Comparison of ENCODE assay signal across 23 mouse cellular contexts in genomic region chr16:77414562-77414961, GRCm38 (mm10).
DNase-seq lines count a peak whose midpoint lies in the region; ATAC-seq and TF ChIP-seq lines count a peak whose summit lies in the region.
"Had no signal": no experiment of that assay in that cellular context is flagged by ENCODE, and none has a peak within 500 bp of the region (broad histone marks: within the 10 kb centered on the region; RNA-seq: fewer than 3 reads in every experiment).

No protein-coding gene starts in this region.

- no peak overlapping the region for H3K9ac ChIP-seq in hindbrain, embryonic 14.5 days
- no peak overlapping the region for H3K9ac ChIP-seq in hindbrain, postnatal 0 days (replicated peaks; ENCODE audit: low read length)
- H3K9ac ChIP-seq in midbrain, embryonic 12.5 days (replicated peaks), result no peak overlapping the region
- H3K9ac ChIP-seq in midbrain, embryonic 14.5 days (replicated peaks; ENCODE audit: low read length), result no peak overlapping the region
- H3K9ac ChIP-seq: heart, embryonic 15.5 days; limb, embryonic 12.5 days; liver, embryonic 12.5 days had no signal

- H3K27me3 ChIP-seq in hindbrain, embryonic 14.5 days (ENCODE audit: control insufficient read depth, insufficient read depth, low read length), result no peaks in the 10 kb centered on the region
- no peaks in the 10 kb centered on the region for H3K27me3 ChIP-seq in hindbrain, postnatal 0 days (ENCODE audit: insufficient read depth, low read length)
- no peaks in the 10 kb centered on the region for H3K27me3 ChIP-seq in midbrain, embryonic 12.5 days
- no peaks in the 10 kb centered on the region for H3K27me3 ChIP-seq in midbrain, embryonic 10.5 days (ENCODE audit: low read depth, poor library complexity, severe bottlenecking)
- no peaks in the 10 kb centered on the region for H3K27me3 ChIP-seq in midbrain, embryonic 14.5 days (ENCODE audit: control insufficient read depth, insufficient read depth, low read length)
- H3K27me3 ChIP-seq: heart, embryonic 15.5 days; limb, embryonic 12.5 days; liver, embryonic 12.5 days; megakaryocyte, embryonic 14.5 days had no signal

- no peaks in the 10 kb centered on the region for H3K9me3 ChIP-seq in hindbrain, embryonic 14.5 days (ENCODE audit: control insufficient read depth, low read length)
- no peaks in the 10 kb centered on the region for H3K9me3 ChIP-seq in hindbrain, postnatal 0 days (ENCODE audit: low read length)
- H3K9me3 ChIP-seq in midbrain, embryonic 12.5 days, result no peaks in the 10 kb centered on the region
- no peaks in the 10 kb centered on the region for H3K9me3 ChIP-seq in midbrain, embryonic 10.5 days (replicated peaks)
- no peaks in the 10 kb centered on the region for H3K9me3 ChIP-seq in midbrain, embryonic 14.5 days (ENCODE audit: control insufficient read depth, low read length)
- H3K9me3 ChIP-seq: heart, embryonic 15.5 days; limb, embryonic 12.5 days; liver, embryonic 12.5 days; megakaryocyte, embryonic 14.5 days had no signal

- ATAC-seq in hindbrain, embryonic 14.5 days (ENCODE audit: low FRiP score), result no peak
- no peak for ATAC-seq in hindbrain, postnatal 0 days
- ATAC-seq in midbrain, embryonic 12.5 days (ENCODE audit: low FRiP score, low read depth), result no peak
- no peak for ATAC-seq in midbrain, embryonic 14.5 days (ENCODE audit: low FRiP score, low TSS enrichment)
- ATAC-seq: activated CD4-positive, CD25-positive, alpha-beta regulatory T cell, adult 4 months; liver, embryonic 12.5 days had no signal

- 32% methylated on average over 1 of the region's 1 CpGs for WGBS in hindbrain, embryonic 14.5 days
- 12% methylated on average over 1 of the region's 1 CpGs for WGBS in hindbrain, postnatal 0 days
- 62% methylated on average over 1 of the region's 1 CpGs for WGBS in midbrain, embryonic 12.5 days
- WGBS in midbrain, embryonic 10.5 days, result 89% methylated on average over 1 of the region's 1 CpGs
- WGBS in midbrain, embryonic 14.5 days, result 52% methylated on average over 1 of the region's 1 CpGs

- no peak overlapping the region for H3K4me3 ChIP-seq in hindbrain, embryonic 14.5 days (replicated peaks; ENCODE audit: low read length)
- no peak overlapping the region for H3K4me3 ChIP-seq in hindbrain, postnatal 0 days (ENCODE audit: low read length)
- H3K4me3 ChIP-seq in midbrain, embryonic 12.5 days, result no peak overlapping the region
- H3K4me3 ChIP-seq in midbrain, embryonic 10.5 days, result no peak overlapping the region
- no peak overlapping the region for H3K4me3 ChIP-seq in midbrain, embryonic 14.5 days (replicated peaks; ENCODE audit: low read depth, low read length)
- H3K4me3 ChIP-seq: gastrocnemius, adult 2 months; heart, embryonic 15.5 days; limb, embryonic 12.5 days; liver, embryonic 12.5 days; megakaryocyte, embryonic 14.5 days had no signal

- no peaks in the 10 kb centered on the region for H3K36me3 ChIP-seq in hindbrain, embryonic 14.5 days (replicated peaks; ENCODE audit: control insufficient read depth, insufficient read depth)
- H3K36me3 ChIP-seq in hindbrain, postnatal 0 days (ENCODE audit: insufficient read depth, low read length), result no peaks in the 10 kb centered on the region
- H3K36me3 ChIP-seq in midbrain, embryonic 12.5 days, result peaks cover 6% of the 10 kb centered on the region; the same call in 1 of the 2 replicates
- H3K36me3 ChIP-seq in midbrain, embryonic 10.5 days, result peaks cover 24% of the 10 kb centered on the region
- H3K36me3 ChIP-seq in midbrain, embryonic 14.5 days (ENCODE audit: control insufficient read depth, insufficient read depth, low read length), result no peaks in the 10 kb centered on the region
- H3K36me3 ChIP-seq: heart, embryonic 15.5 days; limb, embryonic 12.5 days; liver, embryonic 12.5 days had no signal

- peaks cover 3% of the 10 kb centered on the region; the same call in 1 of the 2 replicates for H3K4me1 ChIP-seq in hindbrain, embryonic 14.5 days (replicated peaks; ENCODE audit: control insufficient read depth, insufficient read depth, low read length)
- no peaks in the 10 kb centered on the region for H3K4me1 ChIP-seq in hindbrain, postnatal 0 days (ENCODE audit: insufficient read depth, low read length)
- H3K4me1 ChIP-seq in midbrain, embryonic 12.5 days, result peaks cover 12% of the 10 kb centered on the region; the same call in 1 of the 2 replicates
- H3K4me1 ChIP-seq in midbrain, embryonic 10.5 days, result peaks cover 35% of the 10 kb centered on the region
- H3K4me1 ChIP-seq in midbrain, embryonic 14.5 days (ENCODE audit: control insufficient read depth, insufficient read depth, low read length), result 0 out of 2 replicates have a peak, but pooled peaks cover 3% of the 10 kb centered on the region
- H3K4me1 ChIP-seq: liver, embryonic 12.5 days; megakaryocyte, embryonic 14.5 days had no signal

- DNase-seq in hindbrain, embryonic 14.5 days (ENCODE audit: low spot score), result no peak
- no peak for DNase-seq in hindbrain, postnatal 0 days (ENCODE audit: low spot score)
- no peak for DNase-seq in midbrain, embryonic 10.5 days (ENCODE audit: low spot score)
- DNase-seq in midbrain, embryonic 14.5 days, result peak; percentile 53
- DNase-seq in testis, postnatal 14 days (ENCODE audit: low spot score), result no peak
- no peak for DNase-seq in liver
- DNase-seq: adrenal gland, postnatal 10 days; cerebellum, adult 9-10 months; gastrocnemius, adult 2 months; heart, postnatal 36 days; kidney, adult 2 months; kidney, postnatal 10 days; layer of hippocampus, postnatal 36 days; lung, adult 18-20 months; right cerebral cortex, adult 18-20 months; right cerebral cortex, postnatal 4 days; thymus, postnatal 25 days had no signal

- H3K27ac ChIP-seq in hindbrain, embryonic 14.5 days, result peak overlapping the region; percentile 59; the same call in 1 of the 2 replicates
- no peak overlapping the region for H3K27ac ChIP-seq in hindbrain, postnatal 0 days
- H3K27ac ChIP-seq in midbrain, embryonic 12.5 days (replicated peaks), result 0 out of 2 replicates have a peak overlapping the region, but pooled peaks have one; percentile 42
- no peak overlapping the region for H3K27ac ChIP-seq in midbrain, embryonic 10.5 days (replicated peaks)
- H3K27ac ChIP-seq in midbrain, embryonic 14.5 days (replicated peaks; ENCODE audit: low read depth, low read length), result 0 out of 2 replicates have a peak overlapping the region, but pooled peaks have one; percentile 3
- H3K27ac ChIP-seq: gastrocnemius, adult 2 months; heart, embryonic 15.5 days; limb, embryonic 12.5 days; liver, embryonic 12.5 days had no signal

- no peak for TF ChIP-seq CTCF in hindbrain, postnatal 0 days (IDR thresholded peaks at IDR 0.05; ENCODE audit: low read depth)

- H3K4me2 ChIP-seq in hindbrain, embryonic 14.5 days (replicated peaks), result no peak overlapping the region
- H3K4me2 ChIP-seq in hindbrain, postnatal 0 days (ENCODE audit: low read depth, low read length), result no peak overlapping the region
- no peak overlapping the region for H3K4me2 ChIP-seq in midbrain, embryonic 12.5 days (replicated peaks)
- no peak overlapping the region for H3K4me2 ChIP-seq in midbrain, embryonic 14.5 days (ENCODE audit: low read length)
- H3K4me2 ChIP-seq: heart, embryonic 15.5 days; limb, embryonic 12.5 days; liver, embryonic 12.5 days had no signal

Comparison
In these comparisons a context has a peak if more than half of its experiments do, and no peak if none do; other contexts are left out.
1. H3K27ac ChIP-seq: peak in hindbrain, embryonic 14.5 days (single experiment), midbrain, embryonic 12.5 days (single experiment) and midbrain, embryonic 14.5 days (single experiment); none in hindbrain, postnatal 0 days (single experiment) and midbrain, embryonic 10.5 days (single experiment).